Mouse (Mus musculus) duodenum, adult 2 months (tissue): Measurements from ENCODE around the gene Gm13102. TPM values are rescaled to one million over a fixed set of nuclear protein-coding genes. Genes with fewer than 3 reads are reported as not detected.

ENCODE experiments used
- polyA plus RNA-seq: library from polyadenylated mRNA; depleted of rRNA; stranded (reverse); fragments of >200 nt; gene quantifications from 2 replicates; pipeline ENCODE4 v1.2.3, GENCODE M21; 2012; ENCODE audit warnings: low replicate concordance; rRNA removed

Gene Gm13102
- polyA plus RNA-seq: not detected in 2 replicates

DNA sequence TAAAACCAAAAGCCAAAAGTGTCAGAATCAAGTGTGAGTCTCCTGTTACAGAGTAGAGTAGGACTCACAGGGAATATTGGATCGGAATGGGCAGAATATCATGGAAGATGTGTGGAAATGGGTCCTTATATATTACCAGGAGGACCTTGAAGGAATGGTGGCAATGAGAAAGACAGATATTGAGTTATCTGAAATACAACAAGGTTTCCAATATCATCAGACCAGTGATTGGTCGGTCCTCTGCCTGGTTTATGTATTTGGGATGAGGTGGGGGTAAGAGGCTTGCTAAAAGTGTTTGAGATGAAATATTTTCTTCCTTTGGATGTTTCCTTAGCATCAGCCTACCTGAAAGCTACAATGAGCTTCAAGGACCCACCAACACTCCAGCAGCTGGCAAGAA lies at the start of gene Gm13102:
Gene Gm13102 (plus strand): TSS at position 301 of the 400 bp plus-strand sequence.

DNA sequence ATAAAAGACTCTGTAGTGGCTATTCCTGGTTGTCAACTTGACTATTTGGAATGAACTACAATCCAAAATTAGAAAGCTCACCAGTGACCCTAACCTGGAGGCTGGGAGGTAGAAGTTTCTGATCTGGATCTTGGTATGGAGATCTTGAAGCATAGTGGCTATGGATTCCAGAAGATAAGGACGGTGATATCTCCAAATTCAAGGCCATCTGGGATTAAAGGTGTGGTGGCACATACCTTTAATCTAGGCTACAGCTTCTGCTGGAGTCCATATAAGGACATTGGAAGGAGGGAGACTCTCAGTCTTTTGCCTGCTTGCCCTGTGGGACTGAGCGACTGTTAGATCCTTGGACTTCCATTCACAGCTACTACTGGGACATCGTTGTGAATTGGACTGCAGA lies 47.4 kb upstream of the Gm13102 start, which contains the start of gene Pramel4:
Gene Pramel4 (plus strand): TSS at position 301 of the 400 bp plus-strand sequence.

Other genes with a start within 250 kb of the Gm13102 start
- not detected in 2 replicates for gene Pramef6, start 206.1 kb upstream of the Gm13102 start, polyA plus RNA-seq
- gene Pramef25, start 155.5 kb upstream of the Gm13102 start, polyA plus RNA-seq: not detected in 2 replicates
- gene Gm13101, start 139.5 kb upstream of the Gm13102 start, polyA plus RNA-seq: not detected in 2 replicates
- not detected in 2 replicates for gene Pramef17, start 112.1 kb upstream of the Gm13102 start, polyA plus RNA-seq
- gene Pramel4, start 47.3 kb upstream of the Gm13102 start, polyA plus RNA-seq: not detected in 2 replicates
- gene Oog3, start 56.2 kb downstream of the Gm13102 start, polyA plus RNA-seq: not detected in 2 replicates
- not detected in 2 replicates for gene Oog2, start 84.2 kb downstream of the Gm13102 start, polyA plus RNA-seq
- gene C87977, start 106.8 kb downstream of the Gm13102 start, polyA plus RNA-seq: 0.22 TPM in 1 of 2 replicates, not detected in the other
- not detected in 2 replicates for gene Pramel5, start 174.0 kb downstream of the Gm13102 start, polyA plus RNA-seq
- gene Gm13128, start 223.8 kb downstream of the Gm13102 start, polyA plus RNA-seq: not detected in 2 replicates